Mouse (Mus musculus): Measurements from ENCODE around the gene Chst3.
"Not testable (repeated sequence)": the region's sequence is repeated elsewhere in the genome, so short reads cannot be mapped to it uniquely, and the experiment has no call there.

DNA sequence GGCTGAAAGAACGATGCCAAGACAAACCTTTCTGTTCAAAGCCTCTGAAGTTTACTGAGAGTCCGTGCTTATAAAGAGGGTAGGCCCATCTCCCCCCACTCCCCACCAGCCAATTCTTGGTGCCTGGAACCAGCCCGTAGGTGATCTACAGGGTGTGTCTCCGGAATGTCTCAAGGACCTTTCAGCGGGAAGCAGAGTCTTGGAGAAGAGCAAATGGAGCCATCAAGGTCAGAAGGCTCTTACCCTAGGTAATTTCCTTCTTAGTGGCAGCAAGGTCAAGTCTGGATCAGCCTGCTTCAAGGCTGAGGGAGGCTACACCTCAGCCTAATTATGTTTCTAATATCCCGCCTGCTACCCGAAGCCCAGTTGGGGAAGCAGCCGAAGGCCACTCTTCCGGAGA is 43.8 kb downstream of the Chst3 start:
- not testable (repeated sequence) for TF ChIP-seq CTCF (IDR thresholded peaks at IDR 0.05; ENCODE audit: low read depth, low read length); POLR2A (IDR thresholded peaks at IDR 0.05; ENCODE audit: insufficient read depth, low read length)
